Mouse (Mus musculus) CH12.LX (cell line): ENCODE measurements around the gene Atg10. TPM values are rescaled to one million over a fixed set of nuclear protein-coding genes. Genes with fewer than 3 reads are reported as not detected.
A peak's percentile ranks its signal among the peaks of the same experiment; 100 is the strongest.

Experiments
- DNase-seq: peaks from one replicate; pipeline ENCODE4 v3.0.0-alpha.2; 2013; ENCODE audit errors: extremely low read depth
- H3K27ac ChIP-seq: 2 replicates; pipeline ENCODE4 v1.5.1; 2012; ENCODE audit warnings: low read depth, mild to moderate bottlenecking, control low read depth, moderate library complexity; ENCODE audit not compliant: insufficient read depth
- H3K27me3 ChIP-seq: replicated peaks from 2 replicates; pipeline ENCODE3; 2012; ENCODE audit warnings: inconsistent platforms
- H3K36me3 ChIP-seq, 2 experiments: replicated peaks in 1 of 2; 2 replicates each; pipeline versions ENCODE3 to v1.6.1; 2012; ENCODE audit warnings: inconsistent platforms in 1 of 2, low read length in 1 of 2, mild to moderate bottlenecking in 1 of 2, mixed read lengths in 1 of 2, moderate library complexity in 1 of 2; ENCODE audit not compliant: control insufficient read depth in 1 of 2, insufficient read depth in 1 of 2
- H3K4me1 ChIP-seq, 2 experiments: 2 replicates each; pipeline ENCODE4 v1.6.1; 2012; ENCODE audit warnings: inconsistent platforms in 1 of 2, moderate library complexity in 1 of 2; ENCODE audit not compliant: insufficient read depth in 2 of 2, control insufficient read depth in 1 of 2
- H3K4me2 ChIP-seq: 2 replicates; pipeline ENCODE4 v1.6.1; 2012; ENCODE audit warnings: low read depth, mild to moderate bottlenecking, control low read depth; ENCODE audit not compliant: poor library complexity, insufficient read depth, severe bottlenecking
- H3K4me3 ChIP-seq, 3 experiments: fragments of 150-350 bp in 1 of 3; sonication (generic) in 1 of 3; replicated peaks in 1 of 3; 2 replicates each; pipeline versions ENCODE3 to v1.5.1; 2011 to 2012; ENCODE audit warnings: low read depth in 2 of 3, low read length in 2 of 3, mild to moderate bottlenecking in 2 of 3, moderate library complexity in 2 of 3, control low read depth in 1 of 3, improper control_type of control experiment in 1 of 3, inconsistent platforms in 1 of 3, mixed read lengths in 1 of 3; ENCODE audit not compliant: poor library complexity in 1 of 3
- H3K79me2 ChIP-seq: replicated peaks from 2 replicates; pipeline ENCODE4 v1.6.1; 2012; ENCODE audit warnings: mild to moderate bottlenecking, moderate library complexity; ENCODE audit not compliant: control insufficient read depth, poor library complexity, insufficient read depth, severe bottlenecking; ENCODE audit errors: extremely low read depth
- H3K9ac ChIP-seq: 2 replicates; pipeline ENCODE4 v1.6.1; 2012; ENCODE audit warnings: low read depth, mild to moderate bottlenecking, control low read depth, moderate library complexity; ENCODE audit not compliant: insufficient read depth
- H3K9me3 ChIP-seq: replicated peaks from 2 replicates; pipeline ENCODE3; 2012; ENCODE audit warnings: low read length, inconsistent platforms, mixed read lengths
- BHLHE40 ChIP-seq: IDR thresholded peaks from 2 replicates; pipeline ENCODE4 v1.6.1; 2011; ENCODE audit warnings: mild to moderate bottlenecking, low read depth, low read length, improper control_type of control experiment
- CHD1 ChIP-seq: IDR thresholded peaks from 2 replicates; pipeline ENCODE4 v1.6.1; 2012; ENCODE audit warnings: low read depth, low read length, improper control_type of control experiment, inconsistent platforms
- CHD2 ChIP-seq: IDR thresholded peaks from 2 replicates; pipeline ENCODE4 v1.6.1; 2011; ENCODE audit warnings: low read length, improper control_type of control experiment
- CTCF ChIP-seq, 2 experiments: IDR thresholded peaks in 1 of 2; conservative IDR thresholded peaks in 1 of 2; 2 replicates each; pipeline ENCODE4 v1.5.1; 2011 to 2012; ENCODE audit warnings: low read depth in 2 of 2, low read length in 2 of 2, improper control_type of control experiment in 1 of 2, inconsistent platforms in 1 of 2, mild to moderate bottlenecking in 1 of 2, moderate library complexity in 1 of 2
- E2F4 ChIP-seq: IDR thresholded peaks from 2 replicates; pipeline ENCODE4 v1.6.1; 2011; ENCODE audit warnings: low read depth, low read length, improper control_type of control experiment; ENCODE audit not compliant: insufficient replicate concordance
- EP300 ChIP-seq: IDR thresholded peaks from 2 replicates; pipeline ENCODE4 v1.6.1; 2011; ENCODE audit warnings: low read length, improper control_type of control experiment
- GABPA ChIP-seq: IDR thresholded peaks from 2 replicates; pipeline ENCODE4 v1.6.1; 2012; ENCODE audit warnings: low read depth, low read length, improper control_type of control experiment, inconsistent platforms; ENCODE audit not compliant: insufficient replicate concordance
- IRF4 ChIP-seq: IDR thresholded peaks from 2 replicates; pipeline ENCODE4 v1.6.1; 2014; ENCODE audit warnings: low read depth, mild to moderate bottlenecking, inconsistent platforms, low read length, improper control_type of control experiment
- KAT2A ChIP-seq: IDR thresholded peaks from 2 replicates; pipeline ENCODE4 v1.6.1; 2012; ENCODE audit warnings: low read length, improper control_type of control experiment, inconsistent platforms; ENCODE audit not compliant: insufficient replicate concordance
- MAZ ChIP-seq: IDR thresholded peaks from 2 replicates; pipeline ENCODE4 v1.6.1; 2012; ENCODE audit warnings: low read depth, mild to moderate bottlenecking, inconsistent platforms, low read length, improper control_type of control experiment, moderate library complexity
- MEF2A ChIP-seq: IDR thresholded peaks from 2 replicates; pipeline ENCODE4 v1.6.1; 2014; ENCODE audit warnings: low read depth, mild to moderate bottlenecking, inconsistent platforms, low read length, improper control_type of control experiment, borderline replicate concordance
- MYC ChIP-seq: IDR thresholded peaks from 2 replicates; pipeline ENCODE4 v1.6.1; 2011; ENCODE audit warnings: low read depth, mild to moderate bottlenecking, improper control_type of control experiment, low read length
- PAX5 ChIP-seq: IDR thresholded peaks from 2 replicates; pipeline ENCODE4 v1.6.1; 2012; ENCODE audit warnings: low read length, inconsistent platforms, mixed read lengths
- POLR2AphosphoS2 ChIP-seq: IDR thresholded peaks from 2 replicates; pipeline ENCODE4 v1.6.1; 2011; ENCODE audit warnings: low read depth, low read length, improper control_type of control experiment
- RAD21 ChIP-seq: IDR thresholded peaks from 2 replicates; pipeline ENCODE4 v1.6.1; 2011; ENCODE audit warnings: low read depth, mild to moderate bottlenecking, low read length, improper control_type of control experiment, moderate library complexity
- SMC3 ChIP-seq: IDR thresholded peaks from 2 replicates; pipeline ENCODE4 v1.6.1; 2011; ENCODE audit warnings: low read depth, low read length, improper control_type of control experiment
- TBP ChIP-seq: conservative IDR thresholded peaks from 2 replicates; pipeline ENCODE4 v1.6.1; 2011; ENCODE audit warnings: low read depth, low read length, improper control_type of control experiment
- TCF12 ChIP-seq: IDR thresholded peaks from 2 replicates; pipeline ENCODE4 v1.6.1; 2014; ENCODE audit warnings: low read depth, mild to moderate bottlenecking, inconsistent platforms, low read length, improper control_type of control experiment
- USF1 ChIP-seq: IDR thresholded peaks from 2 replicates; pipeline ENCODE4 v1.6.1; 2014; ENCODE audit warnings: low read depth, mild to moderate bottlenecking, inconsistent platforms, low read length, improper control_type of control experiment
- ZKSCAN1 ChIP-seq: IDR thresholded peaks from 2 replicates; pipeline ENCODE4 v1.6.1; 2012; ENCODE audit warnings: low read depth, inconsistent platforms, low read length, improper control_type of control experiment, borderline replicate concordance
- ZNF384 ChIP-seq: IDR thresholded peaks from 2 replicates; pipeline ENCODE4 v1.6.1; 2012; ENCODE audit warnings: low read depth, low read length, improper control_type of control experiment, inconsistent platforms
- dilution Hi-C: fragments of 300-500 bp; cut with MboI; formaldehyde crosslinking; loops from 2 replicates; pipeline ENCODE4 v1.14.3; 2020; ENCODE audit warnings: low sequenced_read_pairs; ENCODE audit not compliant: extremely low pct_unique_long_range_greater_than_20kb, extremely low pct_ligation_motif_present
- in situ Hi-C: fragments of 300-500 bp; cut with MboI; formaldehyde crosslinking; loops from 3 replicates; pipeline ENCODE4 v1.14.3; 2019; ENCODE audit warnings: low sequenced_read_pairs, low pct_ligation_motif_present, low pct_unique_long_range_greater_than_20kb, mixed read lengths
- polyA plus RNA-seq: library from polyadenylated mRNA; unstranded; fragments of >175 nt; gene quantifications from 2 replicates; pipeline ENCODE4 v1.2.1, GENCODE M21; 2012; ENCODE audit warnings: low read depth; ENCODE audit not compliant: insufficient read length
- total RNA-seq, 2 experiments: library from RNA; depleted of rRNA; stranded (reverse); fragments of 300-350 nt in 1 of 2; fragments of >200 nt in 1 of 2; gene quantifications; 2 replicates each; pipeline ENCODE4 v1.2.3; 2012 to 2014

The Atg10 gene
- total and polyA plus RNA-seq, 3 experiments, result 3.4 to 7.2 (median 4.2) TPM

DNA sequence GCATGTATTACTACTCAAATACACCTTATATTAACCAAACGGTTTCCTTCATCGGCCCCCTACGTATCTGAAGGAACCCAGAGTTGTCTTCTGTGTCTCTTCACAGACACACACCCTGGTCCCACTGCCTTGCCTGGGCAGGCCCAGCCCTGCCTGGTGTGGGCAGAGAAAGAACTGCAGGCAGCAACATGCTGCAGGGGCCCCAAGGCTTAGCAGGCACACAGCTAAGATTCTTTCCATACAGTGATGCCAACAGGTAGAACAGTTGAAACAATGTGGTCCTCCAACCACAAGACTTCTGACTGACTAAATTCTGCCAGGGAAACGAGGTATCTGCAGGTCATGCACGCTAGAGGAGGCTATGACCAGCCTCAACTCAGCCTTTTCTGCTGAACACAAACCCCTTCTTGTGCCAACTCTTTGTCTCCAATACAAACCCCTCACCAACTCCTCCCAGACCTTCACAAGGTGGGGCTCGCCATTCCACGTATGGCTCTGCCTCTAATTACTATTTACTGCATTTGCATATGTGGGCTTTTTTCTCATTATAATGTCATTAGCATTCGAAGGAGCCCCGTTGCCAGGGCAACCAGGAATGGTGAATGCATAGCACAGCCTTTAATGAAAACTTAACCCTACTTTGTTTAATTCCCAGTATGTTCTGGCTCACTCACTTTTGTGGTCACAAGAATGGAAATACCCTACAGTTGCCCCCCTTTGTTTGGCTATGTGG lies 45.2 kb downstream of the Atg10 start:
- Histone ChIP-seq H3K9me3 (no peaks in the 10 kb centered on the region), H3K79me2 (no peaks in the 10 kb centered on the region), H3K4me3 (no peak overlapping the region), H3K27me3 (no peaks in the 10 kb centered on the region), H3K27ac (no peak overlapping the region), H3K4me2 (no peak overlapping the region), H3K36me3 (no peaks in the 10 kb centered on the region), H3K9ac (no peak overlapping the region), H3K4me1 (peaks cover 9 to 17% of the 10 kb centered on the region in 2 experiments; a peak in 3 of 4 replicates)
- dilution Hi-C loops (no loop called here), in situ Hi-C loops (no loop called here)
- peak; percentile 39 for DNase-seq
- TF ChIP-seq PAX5, result no peak
- TF ChIP-seq MAZ, result no peak
- TF ChIP-seq TCF12, result no peak
- no peak for TF ChIP-seq MEF2A
- 0 out of 2 replicates have a peak, but pooled peaks have one; percentile 10 for TF ChIP-seq SMC3
- TF ChIP-seq CHD1, result peak; percentile 86; the same call in 1 of the 2 replicates
- peak; percentile 29; the same call in 1 of the 2 replicates for TF ChIP-seq BHLHE40
- TF ChIP-seq IRF4, result 0 out of 2 replicates have a peak, but pooled peaks have one; percentile 47
- peak in 1 of 2 experiments; percentile 17; a peak in 1 of 4 replicates for TF ChIP-seq CTCF (conservative IDR thresholded peaks at IDR 0.05 in 1 of 2, IDR thresholded peaks at IDR 0.05 in 1 of 2; ENCODE audit: low read depth in 2 of 2, low read length in 2 of 2)
- no peak for TF ChIP-seq KAT2A

DNA sequence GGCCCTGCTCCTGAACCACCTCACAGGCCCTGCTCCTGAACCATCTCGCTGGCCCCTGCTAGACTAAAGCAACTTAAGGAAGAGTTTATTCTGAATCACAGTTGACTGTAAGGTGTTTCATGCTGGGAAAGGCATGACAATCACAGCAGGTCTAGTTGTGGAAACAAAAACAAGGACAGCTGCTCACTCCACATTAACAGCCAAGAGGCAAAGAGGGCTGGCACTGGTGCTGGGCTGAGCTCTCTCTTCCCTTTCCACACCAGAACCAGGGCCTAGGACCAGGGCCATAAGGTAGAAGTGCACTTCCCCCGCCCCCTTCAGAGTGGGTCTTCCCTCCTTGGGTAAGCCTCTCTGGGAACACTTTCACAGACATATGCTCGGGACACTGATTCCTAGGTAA lies 48.4 kb downstream of the Atg10 start:
- no peak overlapping the region for H3K9ac ChIP-seq
- no peak for DNase-seq
- H3K4me1 ChIP-seq, result peaks cover 9 to 15% of the 10 kb centered on the region in 2 experiments; a peak in 3 of 4 replicates
- no peak overlapping the region for H3K27ac ChIP-seq
- H3K79me2 ChIP-seq, result no peaks in the 10 kb centered on the region
- no peaks in the 10 kb centered on the region for H3K27me3 ChIP-seq
- H3K9me3 ChIP-seq, result no peaks in the 10 kb centered on the region
- H3K4me3 ChIP-seq, result no peak overlapping the region
- TF ChIP-seq POLR2AphosphoS2 (no peak), USF1 (no peak), PAX5 (no peak), RAD21 (no peak), CTCF (conservative IDR thresholded peaks at IDR 0.05 in 1 of 2, IDR thresholded peaks at IDR 0.05 in 1 of 2; ENCODE audit: low read depth in 2 of 2, low read length in 2 of 2) (no peak), EP300 (no peak), KAT2A (no peak), TBP (no peak), ZKSCAN1 (no peak), ZNF384 (no peak), SMC3 (no peak), GABPA (no peak), CHD2 (no peak), MYC (no peak), TCF12 (no peak), BHLHE40 (no peak), E2F4 (no peak)
- H3K36me3 ChIP-seq, result no peaks in the 10 kb centered on the region
- in situ Hi-C loops (no loop called here), dilution Hi-C loops (no loop called here)
- no peak overlapping the region for H3K4me2 ChIP-seq
